Mouse (Mus musculus) urinary bladder, adult 2 months (tissue): Measurements from ENCODE around the gene Tspyl3. TPM values are rescaled to one million over a fixed set of nuclear protein-coding genes. Genes with fewer than 3 reads are reported as not detected.
A peak's percentile ranks its signal among the peaks of the same experiment; 100 is the strongest.
"Not testable (repeated sequence)": the region's sequence is repeated elsewhere in the genome, so short reads cannot be mapped to it uniquely, and the experiment has no call there.

Experiments
- DNase-seq: peaks from one replicate; pipeline ENCODE4 v3.0.0; 2022; ENCODE audit warnings: low spot score
- polyA plus RNA-seq: library from polyadenylated mRNA; depleted of rRNA; stranded (reverse); fragments of >200 nt; gene quantifications from 2 replicates; pipeline ENCODE4 v1.2.3, GENCODE M21; 2012; rRNA removed

Tspyl3 gene
- 4.7 and 4.9 TPM in 2 replicates for polyA plus RNA-seq

GRCm38 (mm10) chr2:153224946-153225594 lies at the start of gene Tspyl3:
Gene Tspyl3 (minus strand): TSS chr2:153225441.
- no peak for DNase-seq

- DNase-seq = no peak
These were observed 49.6 kb upstream of the Tspyl3 start for GRCm38 (mm10) chr2:153274919-153275247.

- DNase-seq = not testable (repeated sequence)
These were observed 49.1 kb upstream of the Tspyl3 start for GRCm38 (mm10) chr2:153274200-153274918.

- not testable (repeated sequence) for DNase-seq
These were observed 45.1 kb upstream of the Tspyl3 start for GRCm38 (mm10) chr2:153270231-153270915.

- DNase-seq = no peak
These were observed 42.1 kb upstream of the Tspyl3 start for GRCm38 (mm10) chr2:153267331-153267730.

GRCm38 (mm10) chr2:153263053-153263452 lies 37.8 kb upstream of the Tspyl3 start:
- no peak for DNase-seq

- no peak for DNase-seq
These were observed 34.8 kb upstream of the Tspyl3 start for GRCm38 (mm10) chr2:153259864-153260674.

- no peak for DNase-seq
These were observed 34.0 kb upstream of the Tspyl3 start for GRCm38 (mm10) chr2:153259030-153259863.

GRCm38 (mm10) chr2:153256604-153257003 lies 31.4 kb upstream of the Tspyl3 start:
- no peak for DNase-seq

GRCm38 (mm10) chr2:153249751-153250150 lies 24.5 kb upstream of the Tspyl3 start:
- DNase-seq = no peak

- no peak for DNase-seq
These were observed 16.9 kb upstream of the Tspyl3 start for GRCm38 (mm10) chr2:153242156-153242555.

GRCm38 (mm10) chr2:153241250-153242014 lies 16.2 kb upstream of the Tspyl3 start, which contains the start of the genes Plagl2 and Pofut1:
Gene Plagl2 (minus strand): TSS chr2:153241426.
Gene Pofut1 (plus strand): TSS chr2:153241533.
- peak; percentile 92 for DNase-seq

GRCm38 (mm10) chr2:153240701-153241235 lies 15.5 kb upstream of the Tspyl3 start:
- DNase-seq = no peak

GRCm38 (mm10) chr2:153239860-153240480 lies 14.7 kb upstream of the Tspyl3 start:
- DNase-seq = no peak

- no peak for DNase-seq
These were observed 14.0 kb upstream of the Tspyl3 start for GRCm38 (mm10) chr2:153239021-153239859.

GRCm38 (mm10) chr2:153238406-153238805 lies 13.2 kb upstream of the Tspyl3 start:
- DNase-seq = no peak

- DNase-seq = no peak
These were observed 12.7 kb upstream of the Tspyl3 start for GRCm38 (mm10) chr2:153237891-153238290.

- DNase-seq = no peak
These were observed 12.0 kb upstream of the Tspyl3 start for GRCm38 (mm10) chr2:153237193-153237592.
